Mouse (Mus musculus) natural killer cell, adult 2 months (primary cell): Measurements from ENCODE around the gene Gstm3.
"Not testable (repeated sequence)": the region's sequence is repeated elsewhere in the genome, so short reads cannot be mapped to it uniquely, and the experiment has no call there.

Experiments
- DNase-seq, 2 experiments: peaks; one replicate each; pipeline ENCODE4 v3.0.0; 2022; ENCODE audit warnings: low spot score in 2 of 2

Gene Gstm3

DNA sequence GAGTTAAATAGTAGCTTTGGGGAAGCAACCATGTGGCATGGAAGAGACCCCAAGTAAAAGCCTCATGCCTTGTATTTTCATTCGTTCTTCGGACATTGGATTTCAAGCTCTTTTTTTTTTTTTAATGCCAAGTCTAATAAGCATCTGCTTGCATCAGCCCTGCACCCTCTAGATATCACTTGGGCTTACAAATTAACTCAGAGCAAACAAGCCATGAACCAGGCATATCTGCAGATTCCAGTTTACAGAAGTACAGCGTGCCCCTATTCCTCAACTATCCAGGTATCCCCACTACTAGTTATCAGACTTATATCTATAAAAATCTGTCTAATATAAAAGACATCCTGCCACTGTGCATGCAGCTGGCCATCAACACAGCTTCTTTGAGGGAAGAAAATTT lies 3.0 kb upstream of the Gstm3 start:
- DNase-seq: no peak

DNA sequence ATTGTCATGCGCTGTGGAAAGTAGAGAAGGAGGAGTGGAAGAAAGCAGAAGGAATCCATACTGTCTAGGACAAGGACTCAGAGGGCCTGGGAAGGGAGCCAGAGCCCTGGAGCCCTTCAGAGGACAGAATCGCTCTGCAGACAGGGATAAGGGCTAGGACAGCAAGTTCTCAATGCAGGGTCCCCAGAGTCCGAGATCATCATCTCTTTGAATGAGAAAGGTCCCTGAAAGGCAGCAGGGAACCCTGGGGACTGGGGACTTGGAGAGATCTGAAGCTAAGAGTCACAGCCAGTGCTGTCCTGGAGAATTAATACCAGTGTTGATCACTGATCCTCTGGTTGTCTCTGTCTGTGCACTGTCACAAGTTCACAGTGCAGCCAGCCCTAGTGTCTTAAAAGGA lies 2.0 kb upstream of the Gstm3 start:
- DNase-seq: not testable (repeated sequence)

DNA sequence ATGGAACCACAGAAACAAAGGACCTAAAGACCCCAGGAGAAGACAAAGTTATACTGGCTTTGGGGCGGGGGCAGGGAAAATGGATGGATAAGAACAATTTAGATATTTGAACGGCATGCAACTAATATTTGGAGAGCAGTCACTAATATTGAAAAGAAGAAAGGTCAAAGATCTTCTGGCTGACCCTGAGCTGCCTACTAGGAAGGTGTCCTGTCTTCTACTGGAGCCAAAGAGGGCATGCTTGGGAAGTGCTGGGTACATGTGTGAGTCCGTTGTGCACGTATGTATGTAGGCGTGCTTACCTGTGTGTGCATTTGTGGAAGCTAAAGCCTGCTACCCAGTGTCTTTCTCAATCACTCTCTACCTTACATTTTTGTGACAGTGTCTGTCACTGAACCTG lies 2.5 kb downstream of the Gstm3 start:
- DNase-seq: no peak

DNA sequence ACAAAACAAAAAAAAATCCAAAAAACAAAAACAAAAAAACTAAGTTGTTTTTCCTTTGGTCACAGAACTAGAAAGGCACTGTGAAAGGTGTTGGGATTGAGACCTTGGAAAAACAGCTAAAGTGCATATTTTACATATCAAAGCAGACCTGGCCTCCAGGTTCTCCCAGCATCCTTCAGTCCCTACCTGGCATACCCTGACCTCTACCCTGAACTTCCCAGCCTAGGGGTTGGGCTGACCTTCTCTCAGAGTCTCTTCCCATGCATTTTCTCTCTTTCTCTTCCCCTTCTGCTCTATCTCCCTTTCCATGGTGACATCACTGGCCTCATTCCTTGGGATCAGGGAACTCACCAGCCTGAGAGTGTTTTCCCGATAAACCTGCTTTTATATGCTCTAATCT lies 3.5 kb downstream of the Gstm3 start:
- DNase-seq: no peak

DNA sequence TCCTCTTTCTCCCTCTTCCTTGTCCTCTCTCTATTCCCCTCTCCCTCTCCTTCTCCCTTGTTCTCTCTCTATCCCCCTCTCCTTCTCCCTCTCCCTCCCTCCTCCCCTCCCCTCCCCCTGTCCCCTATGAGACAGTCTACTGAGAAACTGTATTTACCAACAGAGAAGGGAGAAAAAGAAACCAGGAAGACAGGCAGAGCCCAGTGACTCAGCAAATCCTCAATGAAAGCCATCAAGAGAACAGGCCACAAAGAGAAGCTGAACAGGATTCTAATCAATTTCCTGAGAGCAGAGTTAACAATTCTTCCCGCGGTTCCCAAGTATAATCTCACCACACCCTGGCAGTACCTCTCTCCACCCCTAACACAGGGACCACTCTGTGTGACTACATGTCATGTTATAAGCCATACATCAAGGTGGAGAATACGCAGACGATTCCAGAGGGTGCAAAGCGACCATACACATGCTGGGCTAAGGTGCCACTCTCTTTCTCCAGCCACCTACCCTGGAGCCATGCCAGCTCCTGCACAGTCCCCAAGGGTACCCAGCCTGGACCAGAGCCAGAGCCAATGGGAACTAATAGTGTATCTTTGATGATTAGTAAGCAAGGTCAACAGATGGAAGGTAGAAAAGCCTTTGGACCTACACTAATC lies 4.3 kb downstream of the Gstm3 start:
- no peak for DNase-seq

DNA sequence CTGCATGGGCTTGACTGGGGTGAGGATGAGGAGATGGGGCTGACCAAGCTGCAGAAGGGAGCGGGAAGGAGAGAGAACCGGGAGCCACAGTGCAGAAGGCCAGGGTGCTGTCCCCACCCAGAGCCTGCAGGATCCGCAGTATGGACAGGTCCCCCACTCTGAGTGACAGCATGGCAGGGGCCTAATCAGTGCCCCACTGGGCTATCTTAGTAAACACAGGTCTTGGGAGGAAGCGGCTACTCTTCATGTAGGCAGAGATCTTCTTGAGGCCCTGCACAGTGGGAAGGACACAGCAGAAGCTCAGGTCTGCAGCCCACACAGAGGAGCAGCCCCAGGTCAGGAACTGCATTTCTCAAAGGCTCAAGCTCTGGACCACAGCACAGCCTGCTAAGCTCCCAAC lies 5.1 kb downstream of the Gstm3 start:
- DNase-seq: no peak

DNA sequence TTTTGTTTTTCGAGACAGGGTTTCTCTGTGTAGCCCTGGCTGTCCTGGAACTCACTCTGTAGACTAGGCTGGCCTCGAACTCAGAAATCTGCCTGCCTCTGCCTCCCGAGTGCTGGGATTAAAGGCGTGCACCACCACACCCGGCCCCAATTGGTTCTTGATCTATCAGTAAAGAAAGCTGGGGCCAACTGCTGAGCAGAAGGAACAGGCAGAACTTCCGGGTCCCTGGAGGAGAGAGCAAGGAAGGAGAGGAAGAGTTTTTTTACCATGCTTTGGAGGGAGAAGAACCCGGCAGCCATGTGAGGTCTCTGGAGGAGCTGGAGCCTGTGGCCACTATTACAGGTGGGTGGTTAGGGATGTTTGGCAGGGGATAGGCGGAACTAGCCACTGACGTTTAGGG lies 13.8 kb downstream of the Gstm3 start:
- DNase-seq: not testable (repeated sequence)

DNA sequence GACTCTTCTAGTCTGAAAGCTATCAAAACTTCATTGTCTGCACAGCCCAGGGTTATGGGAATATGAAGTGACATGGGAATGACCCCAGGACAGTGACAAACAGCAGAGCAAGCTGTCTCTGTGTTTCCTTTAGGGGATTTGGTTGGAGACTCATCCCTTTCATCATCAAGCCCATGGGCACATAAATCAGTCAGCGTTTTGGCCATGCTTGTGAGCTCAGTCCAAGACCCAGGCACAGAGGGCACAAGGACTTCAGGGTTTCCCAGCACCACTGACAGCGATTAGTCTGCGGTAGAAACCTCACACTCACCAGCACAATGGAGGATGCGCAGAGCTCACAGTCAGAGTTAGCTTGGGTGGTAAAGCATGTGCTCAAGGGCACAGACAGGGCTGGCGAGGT lies 15.2 kb downstream of the Gstm3 start:
- DNase-seq: no peak

DNA sequence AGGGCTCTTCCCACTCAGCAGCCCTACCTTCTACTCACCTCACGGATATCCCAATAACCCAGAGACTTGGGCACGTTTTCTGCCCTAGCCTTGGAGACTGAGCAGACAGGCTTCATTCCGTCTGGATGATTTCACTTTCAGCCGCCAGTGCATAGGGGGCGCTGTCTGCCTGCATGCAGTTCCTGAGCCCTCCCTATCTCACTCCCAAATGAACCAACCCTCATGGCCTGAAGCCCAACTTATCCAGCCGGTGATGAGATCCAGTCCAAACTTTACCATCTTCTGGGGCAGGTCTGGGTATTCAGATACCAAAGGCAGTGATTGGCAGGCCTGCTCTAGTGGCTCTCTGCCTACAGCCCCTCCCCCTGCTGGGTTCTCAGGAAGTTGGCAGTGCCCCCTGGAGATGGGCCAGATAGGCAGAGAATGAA lies 15.7 kb downstream of the Gstm3 start:
- peak; percentile 19 to 21 for DNase-seq

DNA sequence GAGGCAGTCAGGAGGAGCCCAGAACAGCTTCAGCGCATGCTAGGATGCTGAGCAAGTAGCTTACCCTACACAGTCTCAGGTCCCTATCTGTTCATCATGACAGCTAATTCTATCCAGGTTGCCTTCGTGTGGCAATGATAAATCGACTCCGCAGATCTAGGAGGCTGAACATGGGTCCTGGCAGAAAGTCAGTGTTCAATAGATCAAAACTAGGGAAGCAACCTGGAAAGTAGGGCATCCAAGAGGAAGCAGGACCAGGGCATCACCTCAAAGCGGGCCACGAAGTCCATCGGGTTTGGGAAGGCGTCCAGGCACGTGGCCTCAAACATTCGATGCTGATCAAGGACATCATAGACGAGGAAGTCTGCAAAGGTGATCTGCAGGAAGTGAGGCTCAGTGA lies 18.6 kb downstream of the Gstm3 start:
- no peak for DNase-seq

DNA sequence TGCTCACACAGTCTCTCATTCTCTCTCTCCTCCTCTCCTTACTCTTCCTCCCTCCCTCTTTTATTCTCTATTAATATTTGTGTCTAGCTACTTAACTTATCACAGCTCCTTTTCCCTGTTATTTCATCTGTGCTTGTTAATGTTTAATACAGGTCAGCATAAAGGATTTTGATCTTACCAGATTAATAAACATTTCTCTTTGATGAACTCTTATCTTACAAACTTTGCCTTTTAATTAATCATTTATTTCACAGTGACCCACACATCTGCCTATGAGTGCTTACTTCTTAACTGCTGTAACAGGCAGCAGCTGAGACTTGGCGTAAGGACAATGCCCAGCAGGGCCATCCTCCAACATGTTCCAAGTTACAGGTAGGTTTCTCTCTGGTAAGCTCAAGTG lies 19.6 kb downstream of the Gstm3 start:
- DNase-seq: not testable (repeated sequence)

DNA sequence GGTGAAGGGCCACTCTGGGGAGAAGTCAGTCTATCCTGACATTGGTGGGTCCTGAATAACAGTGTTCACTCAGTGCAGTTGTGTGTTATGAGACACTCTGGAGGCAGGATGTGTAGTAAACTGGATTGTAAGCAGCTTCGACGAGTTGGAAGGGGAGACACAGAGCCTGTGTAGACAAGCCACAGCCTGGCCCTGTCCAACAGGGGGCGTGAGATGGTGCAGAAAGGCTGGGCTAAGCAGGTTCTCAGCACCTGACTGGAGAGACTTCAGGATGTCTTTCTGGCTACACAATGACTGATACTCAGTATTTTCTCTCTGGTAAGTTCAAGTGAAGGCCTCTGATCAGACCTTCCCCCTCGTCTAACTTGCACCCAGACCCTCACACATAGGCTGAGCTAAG lies 23.4 kb downstream of the Gstm3 start:
- DNase-seq: no peak

DNA sequence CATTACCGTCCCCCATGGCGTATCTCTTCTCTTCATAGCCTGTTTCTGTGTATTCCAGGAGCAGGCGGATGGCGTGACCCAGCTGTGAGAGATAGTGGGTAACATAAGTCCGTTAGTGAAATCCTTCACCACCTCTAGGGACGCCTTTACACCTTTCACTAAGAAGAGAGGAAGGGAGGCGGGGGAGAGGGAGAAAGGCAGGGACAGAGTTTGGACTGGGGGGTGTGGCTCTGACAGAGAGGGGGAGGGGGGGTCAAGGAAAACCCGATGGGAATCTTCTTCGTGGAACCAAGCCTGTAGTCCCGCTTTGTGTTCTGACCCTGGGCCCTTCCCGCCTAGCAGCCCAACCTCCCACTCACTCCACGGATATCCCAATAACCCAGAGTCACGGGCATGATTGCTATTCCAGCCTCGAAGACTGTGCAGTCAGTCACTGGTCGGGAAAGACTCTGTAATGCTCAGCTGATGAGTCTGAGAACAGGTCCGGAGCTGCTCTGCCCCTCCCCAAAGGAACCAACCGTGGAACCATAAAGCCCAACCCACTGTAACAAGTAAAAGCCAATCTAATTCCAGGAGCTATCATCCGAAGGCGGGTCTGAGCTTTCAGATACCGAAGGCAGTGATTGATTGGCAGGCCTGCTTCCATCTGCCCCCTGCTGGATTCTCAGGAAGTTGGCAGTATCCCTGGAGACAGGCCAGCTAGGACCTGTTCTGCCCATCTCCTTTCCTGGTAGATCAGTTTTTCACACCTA lies 25.7 kb downstream of the Gstm3 start, which contains the start of gene Gstm6:
Gene Gstm6, minus strand, starts transcription at position 511 of the 752 bp plus-strand sequence.
- no peak for DNase-seq

DNA sequence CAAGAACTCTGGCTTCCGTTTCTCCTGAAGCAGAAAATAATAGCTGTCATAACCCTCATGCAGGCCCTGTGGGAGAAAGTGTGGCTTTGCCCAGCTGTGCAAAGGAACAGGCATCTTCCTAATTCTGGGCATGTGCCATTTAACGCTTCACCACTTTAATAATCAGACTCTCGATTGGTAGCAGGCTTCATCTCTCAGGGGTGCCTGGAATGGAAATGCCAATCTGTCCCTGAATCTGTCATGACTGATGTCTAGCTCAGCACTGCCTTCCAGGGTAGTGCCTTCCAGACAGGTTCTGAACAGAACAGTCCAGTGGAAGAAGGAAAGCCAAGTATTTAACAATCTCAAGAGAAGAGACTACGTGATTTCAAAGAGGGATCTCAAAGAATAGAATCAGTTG lies 27.8 kb downstream of the Gstm3 start:
- DNase-seq: no peak

DNA sequence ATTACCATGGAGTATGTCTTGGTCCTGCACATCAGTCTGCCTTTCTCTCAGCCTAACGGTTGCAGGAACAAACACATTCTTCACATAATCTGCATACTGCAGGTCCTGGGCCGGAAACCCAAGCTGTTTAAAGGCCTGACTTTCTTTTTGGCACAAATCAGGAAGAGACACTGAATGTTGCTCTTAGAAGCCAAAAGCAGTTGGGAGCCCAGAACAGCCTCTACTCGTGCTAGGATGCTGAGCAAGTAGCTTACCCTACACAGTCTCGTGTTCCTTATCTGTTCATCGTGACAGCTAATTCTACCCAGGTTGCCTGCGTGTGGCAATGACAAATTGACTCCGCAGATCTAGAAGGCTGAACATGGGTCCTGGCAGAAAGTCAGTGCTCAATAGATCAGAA lies 28.6 kb downstream of the Gstm3 start:
- DNase-seq: no peak

DNA sequence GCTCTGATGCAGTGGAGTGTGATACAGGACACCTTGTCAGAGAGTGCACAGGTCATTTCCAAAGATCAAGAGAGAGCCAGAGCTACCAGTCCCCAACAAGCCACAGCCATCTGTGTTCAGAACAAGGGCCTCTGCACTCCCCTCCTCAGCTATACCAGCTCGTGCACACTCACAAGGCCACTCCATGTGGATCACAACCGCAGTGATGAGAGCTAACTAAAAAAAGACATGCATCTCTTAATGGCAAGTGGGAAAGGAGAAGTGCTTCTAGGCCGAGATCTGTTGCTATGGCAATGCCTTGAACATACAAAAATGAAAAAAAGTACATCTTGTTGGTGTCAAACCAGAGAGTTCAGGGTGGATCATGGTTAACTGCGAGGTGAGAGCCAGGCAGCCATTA lies 29.3 kb downstream of the Gstm3 start:
- DNase-seq: no peak

DNA sequence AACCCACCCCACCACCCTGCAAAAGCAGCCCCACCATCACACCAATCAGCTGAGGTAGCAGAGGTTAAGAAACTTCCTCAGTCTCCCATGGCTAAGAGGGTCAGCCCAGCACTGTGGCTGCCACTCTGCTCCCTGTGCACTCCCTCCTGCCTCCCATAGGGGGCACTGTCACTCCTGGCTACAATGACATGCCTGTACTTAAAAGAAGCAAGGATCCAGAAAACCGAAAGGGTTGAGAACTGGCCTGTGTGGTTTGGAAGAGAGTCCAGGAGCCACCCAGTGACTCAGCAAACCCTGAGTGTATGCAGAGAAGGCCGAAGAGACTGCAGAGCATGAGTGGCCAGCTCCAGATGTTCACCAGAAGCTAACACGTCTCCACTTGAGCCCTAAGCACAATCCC lies 29.7 kb downstream of the Gstm3 start:
- peak; percentile 41 to 48 for DNase-seq

DNA sequence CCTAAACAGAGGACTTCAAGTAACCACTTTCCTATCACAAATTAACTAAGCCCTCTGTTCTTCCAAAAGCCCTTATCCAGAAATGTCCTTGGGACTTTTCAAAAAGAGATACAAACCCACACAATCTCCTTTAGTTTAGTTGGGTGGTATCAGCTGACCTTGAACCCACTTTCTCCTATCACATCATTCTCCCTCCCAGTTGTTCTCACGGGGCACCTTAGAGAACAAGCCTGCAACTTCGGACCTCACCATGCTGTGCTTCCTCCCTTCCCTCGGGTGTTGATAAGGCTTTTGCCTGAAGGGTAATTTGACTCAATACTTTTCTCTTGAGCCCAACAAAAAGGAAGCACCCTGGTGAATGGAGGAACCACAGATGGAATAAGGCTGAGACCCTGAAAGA lies 33.2 kb downstream of the Gstm3 start:
- no peak for DNase-seq

DNA sequence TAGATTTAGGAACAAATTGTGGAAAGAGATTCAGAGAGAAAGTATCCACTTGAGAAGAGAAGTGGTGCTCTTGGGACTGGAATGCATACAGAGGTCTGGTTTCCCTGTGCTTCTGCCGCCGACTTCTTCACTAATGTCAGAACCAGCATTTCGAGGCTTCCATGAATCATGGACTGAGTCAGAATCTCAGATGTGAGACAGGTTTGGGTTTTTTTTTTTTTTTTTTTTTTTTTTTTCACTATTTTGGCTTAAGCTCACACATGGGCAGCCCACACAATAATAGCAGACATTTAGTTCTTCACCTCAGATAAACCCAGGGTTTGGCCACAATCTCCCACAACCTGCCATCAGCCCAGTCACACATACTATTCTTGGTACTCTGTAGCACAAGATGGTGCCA lies 33.8 kb downstream of the Gstm3 start:
- DNase-seq: no peak

DNA sequence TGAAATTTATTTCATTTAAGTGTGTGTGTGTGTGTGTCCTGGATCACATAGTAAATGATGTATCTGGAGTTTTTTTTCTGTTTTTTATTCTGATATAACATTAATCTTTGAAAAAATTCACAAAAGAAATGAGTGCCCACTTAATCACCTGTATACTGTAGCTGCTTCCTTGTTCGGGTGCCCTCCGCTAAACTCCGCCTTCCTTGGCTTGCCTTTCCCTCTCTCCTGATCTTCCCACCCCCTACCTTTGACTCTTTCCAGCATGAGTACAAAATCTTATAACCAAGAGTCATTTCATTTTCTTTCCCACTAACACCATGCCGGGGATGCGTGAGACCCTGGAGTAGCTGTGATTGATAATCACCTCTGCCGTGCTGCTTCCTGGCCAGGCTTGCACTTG lies 37.0 kb downstream of the Gstm3 start:
- no peak for DNase-seq

DNA sequence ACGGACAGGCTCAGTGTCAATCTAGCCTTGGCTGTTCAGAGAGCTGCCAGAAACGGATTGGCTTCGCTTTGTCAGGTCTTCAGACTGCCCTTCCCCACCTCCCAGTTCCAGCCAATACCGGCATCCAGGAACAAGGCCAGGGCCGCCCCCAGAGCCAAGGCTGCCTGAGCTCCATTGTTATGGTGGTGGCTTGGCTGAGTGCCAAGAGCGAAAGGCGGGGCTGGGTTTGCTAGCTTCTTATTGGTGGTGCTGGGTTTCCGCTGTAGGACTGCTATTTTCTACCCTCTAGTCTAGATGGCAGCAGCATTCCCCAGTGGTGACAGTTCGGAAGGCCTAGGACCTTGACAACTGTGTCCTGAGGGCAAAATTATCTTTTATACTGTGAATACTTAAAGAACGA lies 37.4 kb downstream of the Gstm3 start, which contains the start of gene Gstm7:
Gene Gstm7, minus strand, starts transcription at position 148 of the 400 bp plus-strand sequence.
- peak; percentile 84 to 85 for DNase-seq

DNA sequence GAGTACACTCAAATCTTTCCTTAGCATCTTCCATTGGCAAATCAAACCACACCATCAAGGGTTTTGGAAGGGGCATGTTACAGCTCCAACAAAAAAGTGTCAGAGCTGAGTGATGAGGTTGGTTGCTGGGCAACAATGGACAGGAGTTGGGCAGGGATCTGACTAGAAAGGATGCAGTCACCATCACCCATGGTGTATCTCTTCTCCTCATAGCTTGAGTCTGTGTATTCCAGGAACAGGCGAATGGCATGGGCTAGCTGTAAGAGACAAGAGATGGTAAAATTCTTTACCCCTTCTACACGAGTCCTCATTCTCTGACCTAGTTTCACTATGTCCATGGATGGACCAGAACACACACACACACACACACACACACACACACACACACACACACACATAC lies 37.9 kb downstream of the Gstm3 start:
- no peak for DNase-seq

DNA sequence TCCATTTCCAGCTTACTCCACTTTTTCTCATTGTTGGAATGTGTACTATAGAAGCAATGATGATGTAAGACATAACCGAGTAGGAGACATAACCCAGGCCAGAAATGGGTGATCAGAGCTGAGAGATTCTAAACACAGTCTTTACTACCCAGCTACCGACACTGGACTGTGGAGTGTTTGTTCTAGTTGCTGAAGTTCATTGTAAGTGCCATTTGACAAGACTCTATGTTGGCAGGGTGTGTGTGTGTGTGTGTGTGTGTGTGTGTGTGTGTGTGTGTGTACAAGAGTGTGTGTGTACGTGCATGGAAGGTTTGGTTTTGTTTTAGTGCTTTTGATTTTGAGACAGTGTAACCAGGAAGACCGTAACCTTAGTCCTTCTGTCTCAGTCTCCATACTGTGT lies 39.4 kb downstream of the Gstm3 start:
- no peak for DNase-seq

DNA sequence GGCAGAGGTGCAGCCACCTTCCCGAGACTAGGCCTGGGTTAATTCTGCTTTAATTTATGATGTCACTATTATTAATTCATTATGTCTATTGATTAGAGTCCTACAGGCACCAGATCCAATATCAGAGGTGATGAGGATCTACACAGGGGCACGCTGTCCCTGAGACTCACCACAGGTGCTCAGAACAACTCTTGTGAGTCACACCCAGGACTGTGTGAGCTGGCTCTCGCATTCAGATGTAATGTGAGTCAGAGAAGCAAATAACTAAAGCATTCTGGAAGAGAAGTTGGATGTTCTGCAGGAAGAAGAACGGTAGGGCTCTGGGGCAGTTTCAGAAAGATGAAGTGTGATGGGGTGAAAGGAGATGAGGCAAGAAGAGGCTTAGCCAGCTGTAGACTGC lies 39.8 kb downstream of the Gstm3 start:
- DNase-seq: no peak
